Mouse (Mus musculus) liver, adult 2 months (tissue): ENCODE data around the gene Gas2.

ENCODE experiments used
- CTCF ChIP-seq: fragments of 200-500 bp; IDR thresholded peaks from 2 replicates; pipeline ENCODE4 v1.5.1; 2011; ENCODE audit warnings: low read depth, low read length, control low read depth
- POLR2A ChIP-seq: fragments of 200-500 bp; IDR thresholded peaks from 2 replicates; pipeline ENCODE4 v1.6.1; 2011; ENCODE audit warnings: low read length, control low read depth; ENCODE audit not compliant: insufficient read depth; ENCODE audit errors: extremely low read depth

- TF ChIP-seq CTCF (no peak), POLR2A (no peak)
These were observed 99.0 kb downstream of the Gas2 start for GRCm38 (mm10) chr7:51960698-51961374.
